ENCODE assay signal across 13 mouse cellular contexts in the genomic region with DNA sequence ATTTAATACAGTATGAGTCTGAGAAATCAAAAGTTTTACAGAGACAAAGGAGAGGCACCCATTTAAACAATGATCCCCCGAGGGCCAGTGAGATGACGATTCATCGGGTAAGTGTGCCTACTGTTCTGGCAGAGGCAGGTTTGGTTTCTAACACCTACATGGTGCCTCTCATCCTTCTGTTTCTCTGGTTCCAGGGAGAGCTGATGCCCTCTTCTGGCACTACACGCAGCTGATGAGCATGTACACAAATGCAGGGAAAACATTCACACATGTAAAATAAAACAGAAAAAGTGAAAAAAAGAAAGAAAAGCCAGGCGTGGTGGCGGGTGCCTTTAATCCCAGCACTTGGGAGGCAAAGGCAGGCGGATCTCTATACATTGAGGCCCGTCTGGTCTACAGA. TPM values are rescaled to one million over a fixed set of nuclear protein-coding genes. Genes with fewer than 3 reads are reported as not detected.
DNase-seq lines count a peak whose midpoint lies in the region; ATAC-seq and TF ChIP-seq lines count a peak whose summit lies in the region.
"Had no signal": no experiment of that assay in that cellular context is flagged by ENCODE, and none has a peak within 500 bp of the region (broad histone marks: within the 10 kb centered on the region; RNA-seq: fewer than 3 reads in every experiment).

No protein-coding gene starts in this region.

- H3K4me2 ChIP-seq in forebrain, postnatal 0 days (ENCODE audit: low read depth): no peak overlapping the region
- H3K4me2 ChIP-seq in forebrain, embryonic 14.5 days (ENCODE audit: low read length): no peak overlapping the region
- H3K4me2 ChIP-seq: heart, embryonic 15.5 days had no signal

- H3K27me3 ChIP-seq in forebrain, postnatal 0 days (ENCODE audit: insufficient read depth, low read length): no peaks in the 10 kb centered on the region
- no peaks in the 10 kb centered on the region for H3K27me3 ChIP-seq in forebrain, embryonic 14.5 days (replicated peaks; ENCODE audit: control insufficient read depth, insufficient read depth, low read length)
- H3K27me3 ChIP-seq: heart, embryonic 15.5 days had no signal

- no peaks in the 10 kb centered on the region for H3K9me3 ChIP-seq in forebrain, postnatal 0 days (ENCODE audit: low read length)
- no peaks in the 10 kb centered on the region for H3K9me3 ChIP-seq in forebrain, embryonic 14.5 days (replicated peaks; ENCODE audit: control insufficient read depth, low read length)
- H3K9me3 ChIP-seq: heart, embryonic 15.5 days had no signal

- WGBS in forebrain, postnatal 0 days: 89% methylated on average over 8 of the region's 8 CpGs
- WGBS in forebrain, embryonic 14.5 days: 87% methylated on average over 8 of the region's 8 CpGs

- no peak for ATAC-seq in forebrain, postnatal 0 days
- ATAC-seq in forebrain, embryonic 14.5 days: no peak
- ATAC-seq: inflammation-experienced regulatory T-cells, adult 6 months had no signal

- H3K9ac ChIP-seq in forebrain, postnatal 0 days: no peak overlapping the region
- no peak overlapping the region for H3K9ac ChIP-seq in forebrain, embryonic 14.5 days (ENCODE audit: low read length)
- H3K9ac ChIP-seq: heart, embryonic 15.5 days had no signal

- no peak overlapping the region for H3K4me3 ChIP-seq in forebrain, postnatal 0 days (ENCODE audit: low read depth, low read length)
- no peak overlapping the region for H3K4me3 ChIP-seq in forebrain, embryonic 14.5 days (ENCODE audit: low read depth, low read length)
- no peak overlapping the region for H3K4me3 ChIP-seq in left cerebral cortex, adult 2 months
- H3K4me3 ChIP-seq in embryonic fibroblast, embryonic 13.5 days (ENCODE audit: insufficient read depth, low read length): no peak overlapping the region
- H3K4me3 ChIP-seq: erythroblast, embryonic 14.5 days; heart, embryonic 15.5 days had no signal

- intact Hi-C loops in left cerebral cortex, adult 2 months (cut with DNase I): loop anchor here (1.0 to 10.0 kb wide), 2 partner anchors 78 to 235 kb away; no protein-coding TSS in a partner anchor
- intact Hi-C loops in left cerebral cortex, postnatal 10 days (cut with DNase I): loop anchor here (5.0 kb wide), 1 partner anchor 78 kb away; no protein-coding TSS in a partner anchor

- H3K36me3 ChIP-seq in forebrain, postnatal 0 days (ENCODE audit: insufficient read depth): peaks cover 67% of the 10 kb centered on the region
- H3K36me3 ChIP-seq in forebrain, embryonic 14.5 days (ENCODE audit: control insufficient read depth, insufficient read depth, low read length): peaks cover 53% of the 10 kb centered on the region

- TF ChIP-seq CTCF in forebrain, postnatal 0 days (IDR thresholded peaks at IDR 0.05; ENCODE audit: low read depth): peak; percentile 44
- TF ChIP-seq CTCF in left cerebral cortex, adult 2 months (IDR thresholded peaks at IDR 0.05): peak; percentile 57
- TF ChIP-seq CTCF in embryonic fibroblast, embryonic 13.5 days (IDR thresholded peaks at IDR 0.05; ENCODE audit: borderline replicate concordance, insufficient read depth, low read length): peak; percentile 38; the same call in 1 of the 2 replicates

- TF ChIP-seq POLR2A in embryonic fibroblast, embryonic 13.5 days (IDR thresholded peaks at IDR 0.05; ENCODE audit: low read depth, low read length): no peak

- H3K27ac ChIP-seq in forebrain, postnatal 0 days (ENCODE audit: low read depth, low read length): no peak overlapping the region
- H3K27ac ChIP-seq in forebrain, embryonic 14.5 days (ENCODE audit: low read depth, low read length): no peak overlapping the region
- H3K27ac ChIP-seq in left cerebral cortex, adult 2 months: no peak overlapping the region
- no peak overlapping the region for H3K27ac ChIP-seq in embryonic fibroblast, embryonic 13.5 days (ENCODE audit: insufficient read depth, low read length)
- H3K27ac ChIP-seq: heart, embryonic 15.5 days had no signal

- H3K4me1 ChIP-seq in forebrain, postnatal 0 days (ENCODE audit: insufficient read depth): no peaks in the 10 kb centered on the region
- H3K4me1 ChIP-seq in forebrain, embryonic 14.5 days (ENCODE audit: control insufficient read depth, insufficient read depth, low read length): no peaks in the 10 kb centered on the region
- H3K4me1 ChIP-seq in embryonic fibroblast, embryonic 13.5 days (ENCODE audit: control insufficient read depth, insufficient read depth, low read length): no peaks in the 10 kb centered on the region

- DNase-seq in forebrain, postnatal 0 days: no peak
- DNase-seq in forebrain, embryonic 14.5 days (ENCODE audit: low spot score): no peak
- no peak for DNase-seq in left cerebral cortex, adult 2 months (ENCODE audit: extremely low spot score in 1 of 2, low spot score in 2 of 2)
- DNase-seq in left cerebral cortex, postnatal 10 days (ENCODE audit: extremely low spot score in 1 of 2, low spot score in 2 of 2): no peak
- DNase-seq in A20 (ENCODE audit: low read depth, low spot score): peak; percentile 31
- DNase-seq in embryo, embryonic 11 days: no peak
- DNase-seq in right cerebral cortex, postnatal 4 days: no peak
- DNase-seq: gastrocnemius, postnatal 10 days; lung, postnatal 10 days had no signal

RNA-seq across cellular contexts. Expression of gene Rassf2, which starts 29.9 kb away (rescaled TPM):
- total RNA-seq in forebrain, postnatal 0 days (2014; rRNA removed): 32.8 and 33.5 TPM in 2 replicates
- polyA plus RNA-seq in forebrain, postnatal 0 days (2015; fragmentation: Nextera tagmentation; extraction: Ambion mirVana): 15.3 and 19.4 TPM in 2 replicates
- polyA plus RNA-seq in forebrain, embryonic 14.5 days (2014; fragmentation: Nextera tagmentation; extraction: Ambion mirVana): 17.9 and 20.3 TPM in 2 replicates
- 10 to 100 TPM; 39.2 to 41.2 TPM for total RNA-seq in left cerebral cortex, adult 2 months (2021)
- total RNA-seq in left cerebral cortex, postnatal 10 days (2021): 10 to 100 TPM; 28.0 to 30.4 TPM
- 3.6 and 11.9 TPM in 2 replicates for polyA plus RNA-seq in embryonic fibroblast, embryonic 13.5 days (2011; ENCODE audit: insufficient read length, low read depth, missing spikeins)
